Comparison of ENCODE assay signal across 22 mouse cellular contexts in the genomic region with DNA sequence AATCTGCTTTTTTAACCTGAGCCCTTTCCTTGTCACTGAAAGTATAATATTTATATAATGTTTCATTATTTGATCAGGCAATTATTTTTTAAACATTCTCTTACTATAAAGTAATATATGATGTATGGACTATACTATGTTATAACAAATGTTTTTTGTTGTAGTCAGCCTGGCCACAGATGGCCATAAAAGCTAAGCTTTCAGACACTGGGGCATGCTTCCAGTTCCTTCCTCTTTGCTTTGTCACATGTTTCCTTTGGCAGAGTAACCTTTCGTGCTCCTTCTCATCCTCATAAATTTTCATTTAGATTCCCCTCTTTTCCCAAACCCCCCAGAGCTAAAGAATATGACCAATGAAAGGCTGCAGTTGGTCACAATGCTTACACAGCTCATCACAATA.
"Had no signal": no experiment of that assay in that cellular context is flagged by ENCODE, and none has a peak within 500 bp of the region (broad histone marks: within the 10 kb centered on the region; RNA-seq: fewer than 3 reads in every experiment).

No protein-coding gene starts in this region.

- H3K9ac ChIP-seq: liver, embryonic 12.5 days; liver, embryonic 14.5 days; midbrain, embryonic 12.5 days; neural tube, embryonic 13.5 days; neural tube, embryonic 15.5 days; stomach, embryonic 15.5 days had no signal

- H3K4me2 ChIP-seq: liver, embryonic 12.5 days; midbrain, embryonic 12.5 days; neural tube, embryonic 13.5 days; neural tube, embryonic 15.5 days; stomach, embryonic 15.5 days had no signal

- H3K4me1 ChIP-seq: liver, embryonic 12.5 days; midbrain, embryonic 10.5 days; midbrain, embryonic 12.5 days; stomach, embryonic 15.5 days had no signal

- DNase-seq: lung, adult 18-20 months; lung, postnatal 36 days; midbrain, embryonic 14.5 days; retina, postnatal 1 day; right cerebral cortex, adult 18-20 months; right cerebral cortex, postnatal 25 days; right cerebral cortex, postnatal 4 days; spleen, adult 18-20 months; thymus, adult 18-20 months; thymus, postnatal 14 days; thymus, postnatal 36 days had no signal

- H3K4me3 ChIP-seq: liver, embryonic 12.5 days; midbrain, embryonic 10.5 days; midbrain, embryonic 12.5 days; myocyte; neural tube, embryonic 13.5 days; neural tube, embryonic 15.5 days; stomach, embryonic 15.5 days had no signal

- ATAC-seq: liver, embryonic 12.5 days; lung, postnatal 0 days; midbrain, embryonic 16.5 days had no signal

- H3K27me3 ChIP-seq: liver, embryonic 12.5 days; midbrain, embryonic 12.5 days; neural tube, embryonic 13.5 days; neural tube, embryonic 15.5 days; stomach, embryonic 15.5 days had no signal

- H3K36me3 ChIP-seq: liver, embryonic 12.5 days; midbrain, embryonic 10.5 days; midbrain, embryonic 12.5 days; neural tube, embryonic 13.5 days; neural tube, embryonic 15.5 days; stomach, embryonic 15.5 days had no signal

- H3K27ac ChIP-seq: liver, embryonic 12.5 days; liver, embryonic 14.5 days; midbrain, embryonic 10.5 days; midbrain, embryonic 12.5 days; neural tube, embryonic 13.5 days; neural tube, embryonic 15.5 days; stomach, embryonic 15.5 days; stomach, postnatal 0 days had no signal

- H3K9me3 ChIP-seq: liver, embryonic 12.5 days; midbrain, embryonic 10.5 days; midbrain, embryonic 12.5 days; neural tube, embryonic 13.5 days; neural tube, embryonic 15.5 days; stomach, embryonic 15.5 days had no signal
